Comparison of ENCODE assay signal across 38 mouse cellular contexts in genomic region chr6:70864285-70864684, GRCm38 (mm10). TPM values are rescaled to one million over a fixed set of nuclear protein-coding genes. Genes with fewer than 3 reads are reported as not detected.
DNase-seq lines count a peak whose midpoint lies in the region; ATAC-seq and TF ChIP-seq lines count a peak whose summit lies in the region.
"Had no signal": no experiment of that assay in that cellular context is flagged by ENCODE, and none has a peak within 500 bp of the region (broad histone marks: within the 10 kb centered on the region; RNA-seq: fewer than 3 reads in every experiment).

No protein-coding gene starts in this region.

- peak; percentile 45; the same call in 1 of the 2 replicates for ATAC-seq in common myeloid progenitor, adult 5-6 weeks (replicated peaks; ENCODE audit: low read depth, poor library complexity, severe bottlenecking)
- peak; percentile 95 for ATAC-seq in megakaryocyte, adult 5-6 weeks (ENCODE audit: poor library complexity, severe bottlenecking)
- ATAC-seq: activated CD4-positive, CD25-positive, alpha-beta regulatory T cell, adult 4 months; forebrain, embryonic 16.5 days; hindbrain, embryonic 16.5 days had no signal

- DNase-seq in lung, postnatal 36 days, result peak; percentile 27
- DNase-seq in lung, adult 2 months, result no peak
- DNase-seq in kidney, postnatal 25 days, result no peak
- no peak for DNase-seq in ovary, postnatal 36 days (ENCODE audit: low spot score)
- DNase-seq: adrenal gland, adult 2 months; cerebellum, adult 11 months; cerebellum, adult 9-10 months; cerebellum, postnatal 36 days; embryo, embryonic 11 days; gastrocnemius, adult 2 months; gastrocnemius, postnatal 36 days; heart, postnatal 14 days; kidney, adult 2 months; kidney, postnatal 4 days; layer of hippocampus, postnatal 36 days; left cerebral cortex, postnatal 4 days; right cerebral cortex, postnatal 25 days had no signal

- no peak overlapping the region for H3K4me3 ChIP-seq in lung, adult 2 months (replicated peaks; ENCODE audit: extremely low read depth, low read depth, low read length)
- H3K4me3 ChIP-seq: embryonic facial prominence, embryonic 12.5 days; gastrocnemius, adult 2 months; midbrain, embryonic 12.5 days; neural tube, embryonic 13.5 days; stomach, embryonic 15.5 days had no signal

- no peaks in the 10 kb centered on the region for H3K4me1 ChIP-seq in lung, adult 2 months (ENCODE audit: control insufficient read depth, insufficient read depth, low read length)
- H3K4me1 ChIP-seq: embryonic facial prominence, embryonic 12.5 days; midbrain, embryonic 12.5 days; stomach, embryonic 15.5 days had no signal

- TF ChIP-seq POLR2A in lung, adult 2 months (IDR thresholded peaks at IDR 0.05; ENCODE audit: borderline replicate concordance, extremely low read depth, low read depth, low read length), result no peak

- TF ChIP-seq CTCF in lung, adult 2 months (IDR thresholded peaks at IDR 0.05; ENCODE audit: insufficient read depth, low read length), result no peak

- 82% methylated on average over 6 of the region's 6 CpGs for WGBS in lung, adult 2 months

RNA-seq across cellular contexts. Expression of gene Eif2ak3, which starts 20.0 kb away (rescaled TPM):
- 12.6 and 14.8 TPM in 2 replicates for polyA plus RNA-seq in lung, adult 2 months (2012; rRNA removed)
- 14.5 and 15.1 TPM in 2 replicates for total RNA-seq in common myeloid progenitor, adult 5-6 weeks (2017)
- 22.1 and 25.0 TPM in 2 replicates for total RNA-seq in megakaryocyte, adult 5-6 weeks (2015)
- 32.5 and 38.4 TPM in 2 replicates for total RNA-seq in megakaryocyte, adult 5-6 weeks (2017)

RNA-seq across cellular contexts. Expression of gene Tex37, which starts 54.4 kb away (rescaled TPM):
- polyA plus RNA-seq in lung, adult 2 months (2012; rRNA removed), result not detected in 2 replicates
- total RNA-seq in common myeloid progenitor, adult 5-6 weeks (2017), result not detected in 2 replicates
- not detected in 2 replicates for total RNA-seq in megakaryocyte, adult 5-6 weeks (2015)
- not detected in 2 replicates for total RNA-seq in megakaryocyte, adult 5-6 weeks (2017)
- total RNA-seq: adrenal gland, adult 2 months; adrenal gland, postnatal 4 days; ES-E14; gastrocnemius, adult 2 months; gastrocnemius, postnatal 36 days; heart, postnatal 14 days; layer of hippocampus, adult 8-10 months; layer of hippocampus, postnatal 36 days; left cerebral cortex, postnatal 4 days; midbrain, postnatal 0 days had no signal
- polyA plus RNA-seq: activated CD4-positive, CD25-positive, alpha-beta regulatory T cell, adult 4 months; adrenal gland, adult 2 months; embryonic facial prominence, embryonic 12.5 days; forebrain, embryonic 11.5 days; forebrain, embryonic 16.5 days; heart, embryonic 14.5 days; hindbrain, embryonic 11.5 days; hindbrain, embryonic 16.5 days; intestine, embryonic 14.5 days; kidney, adult 2 months; kidney, embryonic 16.5 days; limb, embryonic 14.5 days; liver, embryonic 14.5 days; lung, embryonic 16.5 days; midbrain, embryonic 12.5 days; midbrain, postnatal 0 days; neural tube, embryonic 13.5 days; stomach, embryonic 15.5 days had no signal
